Mouse (Mus musculus) G1E-ER4 (cell line): ENCODE measurements around the gene Cradd. TPM values are rescaled to one million over a fixed set of nuclear protein-coding genes. Genes with fewer than 3 reads are reported as not detected.

Experiments
- GATA1 ChIP-seq: IDR thresholded peaks from one replicate; pipeline ENCODE4 v1.8.0; 2012; ENCODE audit warnings: low read length, inconsistent platforms
- polyA plus RNA-seq: library from polyadenylated mRNA; stranded (reverse); fragments of >175 nt; gene quantifications from 2 replicates; pipeline ENCODE4 v1.2.3, GENCODE M21; 2012

The Cradd gene
- polyA plus RNA-seq, 1 experiment, result 18.9 TPM

GRCm38 (mm10) chr10:95141075-95141474 is 182.9 kb downstream of the Cradd start:
- no peak for TF ChIP-seq GATA1

- no peak for TF ChIP-seq GATA1
These were observed 183.7 kb downstream of the Cradd start for GRCm38 (mm10) chr10:95140191-95140590.

GRCm38 (mm10) chr10:95139645-95140044 is 184.3 kb downstream of the Cradd start:
- TF ChIP-seq GATA1, result no peak

- TF ChIP-seq GATA1, result no peak
These were observed 190.9 kb downstream of the Cradd start for GRCm38 (mm10) chr10:95133057-95133456.

Other genes with a start within 250 kb of the Cradd start
- 87.6 and 101 TPM in 2 replicates for gene Socs2, start 93.0 kb upstream of the Cradd start, polyA plus RNA-seq
- 10.0 and 14.5 TPM in 2 replicates for gene Mrpl42, start 177.8 kb upstream of the Cradd start, polyA plus RNA-seq
- gene Ube2n, start 191.0 kb upstream of the Cradd start, polyA plus RNA-seq, result 62.4 and 66.2 TPM in 2 replicates
- gene Nudt4, start 240.0 kb upstream of the Cradd start, polyA plus RNA-seq, result 21.7 and 28.2 TPM in 2 replicates